Mouse (Mus musculus) left cerebral cortex, postnatal 14 days (tissue): Measurements from ENCODE around the gene Zfp955b. TPM values are rescaled to one million over a fixed set of nuclear protein-coding genes. Genes with fewer than 3 reads are reported as not detected.
"Not testable (repeated sequence)": the region's sequence is repeated elsewhere in the genome, so short reads cannot be mapped to it uniquely, and the experiment has no call there.

Experiments
- DNase-seq, 2 experiments: peaks; one replicate each; pipeline ENCODE4 v3.0.0; 2021 to 2022; ENCODE audit warnings: low spot score in 2 of 2, mixed read lengths in 1 of 2
- intact Hi-C: fragments of 180-260 bp; cut with DNase I; formaldehyde crosslinking; loops from one replicate; pipeline ENCODE4 v1.15.1; 2025
- long read RNA-seq, 2 experiments: library from polyadenylated mRNA; stranded (forward); transcript quantifications; one replicate each; pipeline ENCODE4 v2.0.0; 2021
- total RNA-seq, 2 experiments: library from RNA; stranded (reverse); gene quantifications; 2 replicates each; pipeline ENCODE4 v1.2.3; 2021

Gene Zfp955b
- 10 to 100 TPM; 26.1 to 26.5 TPM for total RNA-seq
- long read RNA-seq, experiment 1, full-length matches to known transcripts, result 16 of 20 reads
- long read RNA-seq, experiment 1, partial matches to known transcripts, result 0 of 20 reads
- long read RNA-seq, experiment 1, other reads (novel, unspliced or antisense), result 4 of 20 reads
- long read RNA-seq, experiment 2, full-length matches to known transcripts, result 19 of 22 reads
- long read RNA-seq, experiment 2, partial matches to known transcripts, result 0 of 22 reads
- long read RNA-seq, experiment 2, other reads (novel, unspliced or antisense), result 3 of 22 reads

DNA sequence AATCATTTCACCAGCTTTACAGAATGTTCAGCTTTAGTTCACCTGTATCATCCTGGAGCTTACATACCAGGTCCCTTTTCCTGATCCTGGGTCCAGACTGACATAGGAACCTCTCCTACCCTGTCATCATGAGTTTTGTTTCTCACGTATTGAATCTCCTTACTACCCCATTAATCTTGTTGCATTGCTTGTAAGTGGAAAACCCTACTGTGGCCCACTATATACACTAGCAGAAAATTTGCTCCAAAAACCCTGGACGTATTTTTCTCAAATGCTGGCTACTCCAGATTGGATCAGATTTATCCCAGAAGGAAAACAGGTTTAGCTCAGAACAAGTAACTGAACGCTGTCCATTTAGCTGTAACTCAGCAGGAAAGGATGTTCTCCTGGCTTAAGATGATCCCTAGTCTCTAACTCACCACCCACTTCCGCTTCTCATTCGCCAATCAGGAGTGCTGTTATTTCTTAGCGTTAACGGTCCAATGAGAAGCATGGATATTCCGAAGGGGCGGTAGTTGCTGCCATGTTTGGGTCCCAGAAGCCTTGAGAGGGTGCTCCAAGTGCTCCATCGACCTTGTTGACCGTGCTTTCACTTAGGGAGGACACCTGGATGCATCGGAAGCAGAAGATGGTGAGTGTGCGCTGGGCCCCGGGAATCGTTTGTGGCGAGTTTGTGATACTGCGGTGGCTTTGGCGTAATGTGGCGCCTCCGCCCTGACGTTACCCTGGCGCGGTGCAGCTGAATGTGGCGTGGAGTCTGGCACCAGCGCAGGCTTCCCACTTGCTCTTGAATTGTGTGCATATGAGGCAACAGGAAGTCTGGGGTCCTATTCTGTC lies at the start of gene Zfp955b:
Gene Zfp955b, plus strand, starts transcription at position 506 of the 837 bp plus-strand sequence.
- DNase-seq, intact Hi-C loops: not testable (repeated sequence)

DNA sequence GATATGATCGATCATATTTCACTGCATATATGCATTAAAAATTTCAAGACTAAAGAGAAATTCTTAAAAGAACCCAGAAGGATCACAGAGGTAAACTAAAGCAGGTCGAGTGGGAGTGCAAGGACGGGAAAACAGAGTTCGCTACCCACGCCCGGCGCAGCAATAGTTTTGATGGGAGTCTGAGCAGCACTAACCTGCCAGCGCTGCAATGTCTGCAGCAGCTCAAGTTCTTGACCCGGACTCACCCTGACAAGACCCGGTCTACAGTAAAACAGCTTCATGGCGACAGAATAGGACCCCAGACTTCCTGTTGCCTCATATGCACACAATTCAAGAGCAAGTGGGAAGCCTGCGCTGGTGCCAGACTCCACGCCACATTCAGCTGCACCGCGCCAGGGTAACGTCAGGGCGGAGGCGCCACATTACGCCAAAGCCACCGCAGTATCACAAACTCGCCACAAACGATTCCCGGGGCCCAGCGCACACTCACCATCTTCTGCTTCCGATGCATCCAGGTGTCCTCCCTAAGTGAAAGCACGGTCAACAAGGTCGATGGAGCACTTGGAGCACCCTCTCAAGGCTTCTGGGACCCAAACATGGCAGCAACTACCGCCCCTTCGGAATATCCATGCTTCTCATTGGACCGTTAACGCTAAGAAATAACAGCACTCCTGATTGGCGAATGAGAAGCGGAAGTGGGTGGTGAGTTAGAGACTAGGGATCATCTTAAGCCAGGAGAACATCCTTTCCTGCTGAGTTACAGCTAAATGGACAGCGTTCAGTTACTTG lies 34.6 kb upstream of the Zfp955b start, which contains the start of gene Zfp955a:
Gene Zfp955a, minus strand, starts transcription at position 616 of the 789 bp plus-strand sequence.
- DNase-seq, intact Hi-C loops: not testable (repeated sequence)

- intact Hi-C loops, DNase-seq: not testable (repeated sequence)
These were observed 34.1 kb upstream of the Zfp955b start for GRCm38 (mm10) chr17:33255319-33255657.

DNA sequence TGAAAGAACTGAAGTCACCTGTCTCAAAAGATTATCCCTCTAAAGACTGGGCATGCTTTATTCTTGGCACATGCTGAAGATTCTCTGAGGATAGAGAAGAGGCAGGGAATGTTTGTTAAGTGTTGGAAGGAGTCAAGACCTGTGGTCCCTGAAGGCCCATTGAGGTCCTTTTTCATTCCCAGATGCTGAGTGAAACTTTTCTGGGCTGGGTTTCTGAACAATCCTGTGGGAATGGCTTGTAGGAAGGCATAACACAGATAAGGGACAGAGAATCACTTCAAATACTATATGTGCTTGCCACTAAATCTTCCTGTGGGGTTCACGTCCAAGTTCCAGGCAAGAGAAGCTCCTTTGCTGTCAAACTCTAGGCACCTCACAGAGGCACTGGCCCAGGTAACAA lies 25.0 kb upstream of the Zfp955b start, which contains the start of gene Olfr63:
Gene Olfr63, plus strand, starts transcription at position 301 of the 400 bp plus-strand sequence.
- intact Hi-C loops, result no loop called here
- DNase-seq, result no peak

DNA sequence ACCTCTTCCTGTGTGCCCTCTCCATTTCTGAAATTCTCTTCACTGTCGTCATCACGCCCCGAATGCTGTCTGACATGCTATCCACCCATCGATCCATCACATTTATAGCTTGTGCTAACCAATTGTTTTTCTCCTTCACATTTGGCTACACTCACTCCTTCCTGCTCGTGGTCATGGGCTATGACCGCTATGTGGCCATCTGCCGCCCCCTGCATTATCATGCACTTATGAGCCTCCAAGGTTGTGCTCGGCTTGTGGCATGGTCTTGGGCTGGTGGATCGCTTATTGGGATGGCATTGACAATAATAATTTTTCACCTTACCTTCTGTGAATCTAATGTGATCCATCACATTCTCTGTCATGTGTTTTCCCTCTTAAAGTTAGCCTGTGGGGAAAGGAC lies 20.4 kb upstream of the Zfp955b start:
- no peak for DNase-seq
- intact Hi-C loops, result no loop called here

DNA sequence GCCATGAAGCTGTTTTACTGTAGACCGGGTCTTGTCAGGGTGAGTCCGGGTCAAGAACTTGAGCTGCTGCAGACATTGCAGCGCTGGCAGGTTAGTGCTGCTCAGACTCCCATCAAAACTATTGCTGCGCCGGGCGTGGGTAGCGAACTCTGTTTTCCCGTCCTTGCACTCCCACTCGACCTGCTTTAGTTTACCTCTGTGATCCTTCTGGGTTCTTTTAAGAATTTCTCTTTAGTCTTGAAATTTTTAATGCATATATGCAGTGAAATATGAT lies 469 bp downstream of the Zfp955b start:
- DNase-seq, intact Hi-C loops: not testable (repeated sequence)

- DNase-seq, result no peak
- intact Hi-C loops, result no loop called here
These were observed 63.6 kb downstream of the Zfp955b start for GRCm38 (mm10) chr17:33352981-33353380.

Other genes with a start within 250 kb of the Zfp955b start
- gene 4921501E09Rik, start 221.5 kb upstream of the Zfp955b start, total RNA-seq, result not detected
- gene Zfp563, start 200.2 kb upstream of the Zfp955b start, total RNA-seq, result 10 to 100 TPM; 15.6 to 16.5 TPM
- gene Morc2b, start 149.9 kb upstream of the Zfp955b start, total RNA-seq, result 1 to 10 TPM; 1.5 to 1.6 TPM
- not detected for gene Olfr55, start 121.1 kb upstream of the Zfp955b start, total RNA-seq
- not detected for gene Olfr239, start 98.2 kb upstream of the Zfp955b start, total RNA-seq
- gene Olfr1564, start 67.9 kb upstream of the Zfp955b start, total RNA-seq, result 1 to 10 TPM in 1 of 2 experiments, under 1 TPM in 1; 0.63 to 1.2 TPM
- gene Zfp955a, start 34.4 kb upstream of the Zfp955b start, total RNA-seq, result 10 to 100 TPM; 12.2 to 12.6 TPM
- not detected for gene Olfr63, start 24.9 kb upstream of the Zfp955b start, total RNA-seq
- 10 to 100 TPM; 16.1 to 18.7 TPM for gene Zfp81, start 69.3 kb downstream of the Zfp955b start, total RNA-seq
- gene Zfp101, start 105.1 kb downstream of the Zfp955b start, total RNA-seq, result 1 to 10 TPM; 7.3 to 7.6 TPM
- not detected for gene Actl9, start 143.4 kb downstream of the Zfp955b start, total RNA-seq
- gene Adamts10, start 234.7 kb downstream of the Zfp955b start, total RNA-seq, result 10 to 100 TPM; 31.8 to 35.1 TPM